Mouse (Mus musculus) limb, embryonic 14.5 days (tissue): ENCODE data around the gene Foxn3. TPM values are rescaled to one million over a fixed set of nuclear protein-coding genes. Genes with fewer than 3 reads are reported as not detected.

Source experiments
- ATAC-seq: fragments of 200-750 bp; cut with Nextera tagmentation; 2 replicates; pipeline ENCODE4 v1.8.0; 2017; ENCODE audit warnings: low read depth, moderate number of reproducible peaks, moderate TSS enrichment; ENCODE audit not compliant: low FRiP score
- DNase-seq: peaks from one replicate; pipeline ENCODE4 v3.0.0-alpha.2; 2015; ENCODE audit warnings: low spot score
- H3K27ac ChIP-seq: fragments of 300-500 bp; sonication (generic); replicated peaks from 2 replicates; pipeline ENCODE4 v1.5.1; 2014; ENCODE audit warnings: low read depth, mild to moderate bottlenecking, low read length, moderate library complexity, mixed read lengths
- H3K27me3 ChIP-seq: fragments of 300-500 bp; sonication (generic); 2 replicates; pipeline ENCODE4 v1.6.1; 2014; ENCODE audit warnings: low read length, mixed read lengths; ENCODE audit not compliant: control insufficient read depth, insufficient read depth
- H3K36me3 ChIP-seq: fragments of 300-500 bp; sonication (generic); 2 replicates; pipeline ENCODE4 v1.6.1; 2014; ENCODE audit warnings: mild to moderate bottlenecking, low read length, moderate library complexity, mixed read lengths; ENCODE audit not compliant: control insufficient read depth, insufficient read depth
- H3K4me1 ChIP-seq: fragments of 300-500 bp; sonication (generic); 2 replicates; pipeline ENCODE4 v1.6.1; 2014; ENCODE audit warnings: antibody characterized with exemption, low read length, mixed read lengths; ENCODE audit not compliant: control insufficient read depth, insufficient read depth
- H3K4me2 ChIP-seq: fragments of 300-500 bp; sonication (generic); replicated peaks from 2 replicates; pipeline ENCODE4 v1.6.1; 2014; ENCODE audit warnings: low read depth, mild to moderate bottlenecking, low read length, moderate library complexity; ENCODE audit not compliant: severe bottlenecking
- H3K4me3 ChIP-seq: fragments of 300-500 bp; sonication (generic); replicated peaks from 2 replicates; pipeline ENCODE4 v1.5.1; 2014; ENCODE audit warnings: low read length
- H3K9ac ChIP-seq: fragments of 300-500 bp; sonication (generic); 2 replicates; pipeline ENCODE4 v1.6.1; 2014; ENCODE audit warnings: mild to moderate bottlenecking, low read depth, low read length, moderate library complexity; ENCODE audit not compliant: severe bottlenecking
- H3K9me3 ChIP-seq: fragments of 300-500 bp; sonication (generic); 2 replicates; pipeline ENCODE4 v1.6.1; 2016; ENCODE audit warnings: low read length; ENCODE audit not compliant: control insufficient read depth
- POLR2A ChIP-seq: fragments of 200-500 bp; IDR thresholded peaks from 2 replicates; pipeline ENCODE4 v1.8.0; 2012; ENCODE audit warnings: inconsistent platforms, mild to moderate bottlenecking, moderate library complexity, borderline replicate concordance; ENCODE audit not compliant: insufficient read depth, insufficient read length; ENCODE audit errors: extremely low read depth
- WGBS: fragments of 180-500 bp; shearing (Covaris S2); extraction: QIAGEN DNeasy Blood & Tissue Kit; methylation state at CpG from one replicate; pipeline ENCODE4 v1.1.7; 2014; 5-methylcytosine and 5-hydroxymethylcytosine counted together
- polyA plus RNA-seq, 2 experiments: library from polyadenylated mRNA; depleted of rRNA in 1 of 2; stranded (reverse) in 1 of 2; unstranded in 1 of 2; fragments of >200 nt; fragmentation: Nextera tagmentation in 1 of 2; extraction: Ambion mirVana in 1 of 2; gene quantifications; 2 replicates each; pipeline versions ENCODE4 v1.2.1 to v1.2.3; 2012 to 2014

The Foxn3 gene
- polyA plus RNA-seq, 2 experiments: 27.6 to 118 TPM

- H3K4me1 ChIP-seq: peaks cover 18% of the 10 kb centered on the region
- DNase-seq (no peak), ATAC-seq (no peak)
- no peak overlapping the region for H3K27ac ChIP-seq
- TF ChIP-seq POLR2A: no peak
- H3K36me3 ChIP-seq: no peaks in the 10 kb centered on the region
- H3K9me3 ChIP-seq: no peaks in the 10 kb centered on the region
- no peak overlapping the region for H3K4me3 ChIP-seq
- no peak overlapping the region for H3K9ac ChIP-seq
- WGBS: 84% methylated on average over 9 of the region's 9 CpGs
- no peaks in the 10 kb centered on the region for H3K27me3 ChIP-seq
- no peak overlapping the region for H3K4me2 ChIP-seq
Observed at GRCm38 (mm10) chr12:99237497-99237896, 325.9 kb downstream of the Foxn3 start.

- Histone ChIP-seq H3K4me2 (no peak overlapping the region), H3K4me3 (no peak overlapping the region), H3K9me3 (no peaks in the 10 kb centered on the region), H3K9ac (no peak overlapping the region), H3K4me1 (peaks cover 17% of the 10 kb centered on the region; the same call in 1 of the 2 replicates), H3K27me3 (no peaks in the 10 kb centered on the region), H3K36me3 (no peaks in the 10 kb centered on the region), H3K27ac (no peak overlapping the region)
- ATAC-seq: no peak
- 61% methylated on average over 6 of the region's 6 CpGs for WGBS
- DNase-seq: no peak
- TF ChIP-seq POLR2A: no peak
Observed at GRCm38 (mm10) chr12:99234346-99234745, 329.0 kb downstream of the Foxn3 start.

- no peak for DNase-seq
- Histone ChIP-seq H3K27ac (no peak overlapping the region; the same call in 1 of the 2 replicates), H3K9me3 (no peaks in the 10 kb centered on the region), H3K4me1 (peaks cover 19% of the 10 kb centered on the region; the same call in 1 of the 2 replicates), H3K4me3 (no peak overlapping the region), H3K4me2 (no peak overlapping the region), H3K36me3 (no peaks in the 10 kb centered on the region), H3K9ac (no peak overlapping the region), H3K27me3 (no peaks in the 10 kb centered on the region)
- no peak for ATAC-seq
- TF ChIP-seq POLR2A: no peak
- WGBS: 80% methylated on average over 2 of the region's 2 CpGs
Observed at GRCm38 (mm10) chr12:99233386-99233785, 330.0 kb downstream of the Foxn3 start.

GRCm38 (mm10) chr12:99232478-99232877 is 330.9 kb downstream of the Foxn3 start:
- no peak for TF ChIP-seq POLR2A
- peaks cover 20% of the 10 kb centered on the region; the same call in 1 of the 2 replicates for H3K4me1 ChIP-seq
- no peak overlapping the region for H3K4me2 ChIP-seq
- no peaks in the 10 kb centered on the region for H3K27me3 ChIP-seq
- WGBS: 67% methylated on average over 9 of the region's 9 CpGs
- no peaks in the 10 kb centered on the region for H3K9me3 ChIP-seq
- H3K4me3 ChIP-seq: no peak overlapping the region
- no peak for ATAC-seq
- H3K36me3 ChIP-seq: no peaks in the 10 kb centered on the region
- no peak for DNase-seq
- H3K9ac ChIP-seq: no peak overlapping the region
- H3K27ac ChIP-seq: no peak overlapping the region

GRCm38 (mm10) chr12:99231321-99231720 is 332.1 kb downstream of the Foxn3 start:
- 69% methylated on average over 6 of the region's 6 CpGs for WGBS

GRCm38 (mm10) chr12:99230783-99231048 is 332.7 kb downstream of the Foxn3 start:
- no peak for TF ChIP-seq POLR2A
- no peak for ATAC-seq
- DNase-seq: no peak
- Histone ChIP-seq H3K27me3 (no peaks in the 10 kb centered on the region), H3K4me3 (no peak overlapping the region), H3K4me2 (no peak overlapping the region), H3K36me3 (no peaks in the 10 kb centered on the region), H3K27ac (no peak overlapping the region), H3K9ac (no peak overlapping the region), H3K4me1 (peaks cover 20% of the 10 kb centered on the region; the same call in 1 of the 2 replicates), H3K9me3 (no peaks in the 10 kb centered on the region)
- 78% methylated on average over 5 of the region's 5 CpGs for whole genome bisulfite sequencing

More at GRCm38 (mm10) chr12:99231321-99231720, 332.1 kb downstream of the Foxn3 start:
- no peak overlapping the region for H3K9ac ChIP-seq
- H3K4me2 ChIP-seq: no peak overlapping the region
- peaks cover 20% of the 10 kb centered on the region; the same call in 1 of the 2 replicates for H3K4me1 ChIP-seq
- DNase-seq (no peak), ATAC-seq (no peak)
- H3K4me3 ChIP-seq: no peak overlapping the region
- TF ChIP-seq POLR2A: no peak
- no peaks in the 10 kb centered on the region for H3K27me3 ChIP-seq
- no peaks in the 10 kb centered on the region for H3K36me3 ChIP-seq
- H3K27ac ChIP-seq: no peak overlapping the region
- H3K9me3 ChIP-seq: no peaks in the 10 kb centered on the region
